Mouse (Mus musculus): ENCODE measurements around the gene Srp54c.

GRCm38 (mm10) chr12:55300820-55301351, 70.9 kb downstream of the Srp54c start:
- TF ChIP-seq POLR2A (IDR thresholded peaks at IDR 0.05; ENCODE audit: insufficient read depth, low read depth, low read length) (no peak), CTCF (IDR thresholded peaks at IDR 0.05; ENCODE audit: insufficient read depth, low read depth, low read length) (no peak)

Data from olfactory bulb, adult 2 months (tissue).